Mouse (Mus musculus) brain, embryonic 14.5 days (tissue): ENCODE results near the gene Runx2.

Source experiments
- CTCF ChIP-seq: fragments of 200-500 bp; IDR thresholded peaks from 2 replicates; pipeline ENCODE4 v1.5.1; 2012; ENCODE audit warnings: inconsistent platforms, mild to moderate bottlenecking, moderate library complexity, borderline replicate concordance; ENCODE audit not compliant: insufficient read depth, insufficient read length; ENCODE audit errors: extremely low read depth
- POLR2A ChIP-seq: fragments of 200-500 bp; IDR thresholded peaks from 2 replicates; pipeline ENCODE4 v1.6.1; 2012; ENCODE audit warnings: mild to moderate bottlenecking, inconsistent platforms, borderline replicate concordance; ENCODE audit not compliant: poor library complexity, insufficient read depth, insufficient read length, severe bottlenecking; ENCODE audit errors: extremely low read depth

DNA sequence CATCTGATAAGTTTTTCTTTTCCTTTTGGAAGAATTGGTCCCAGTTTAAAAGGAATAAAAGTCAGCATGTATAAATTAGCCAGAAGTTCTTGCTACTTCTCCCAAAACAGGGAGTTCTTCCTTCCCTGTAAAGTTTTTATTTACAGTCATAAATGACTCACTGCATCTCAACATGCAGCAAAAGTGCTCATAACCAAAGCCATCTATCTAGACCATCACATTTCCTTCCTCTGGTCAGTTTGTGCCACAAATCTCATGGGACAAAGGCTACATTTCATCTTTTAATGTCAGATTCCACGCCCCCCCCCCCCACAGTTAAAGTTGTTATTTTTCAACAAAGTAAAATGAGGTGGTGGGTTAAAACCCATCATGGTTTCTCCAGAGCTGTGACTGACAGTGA lies 114.3 kb downstream of the Runx2 start:
- TF ChIP-seq POLR2A (no peak), CTCF (no peak)
